10 mouse cellular contexts compared by ENCODE assay signal in genomic region chr4:136855081-136855480, GRCm38 (mm10). TPM values are rescaled to one million over a fixed set of nuclear protein-coding genes. Genes with fewer than 3 reads are reported as not detected.
DNase-seq lines count a peak whose midpoint lies in the region; ATAC-seq and TF ChIP-seq lines count a peak whose summit lies in the region.
"Had no signal": no experiment of that assay in that cellular context is flagged by ENCODE, and none has a peak within 500 bp of the region (broad histone marks: within the 10 kb centered on the region; RNA-seq: fewer than 3 reads in every experiment).

No protein-coding gene starts in this region.

- 26% methylated on average over 6 of the region's 6 CpGs for WGBS in forebrain, postnatal 0 days
- 30% methylated on average over 6 of the region's 6 CpGs for WGBS in forebrain, embryonic 14.5 days
- 41% methylated on average over 6 of the region's 6 CpGs for whole genome bisulfite sequencing in limb, embryonic 10.5 days

- H3K4me2 ChIP-seq in forebrain, postnatal 0 days (ENCODE audit: low read depth): no peak overlapping the region
- H3K4me2 ChIP-seq in forebrain, embryonic 14.5 days (ENCODE audit: low read length): no peak overlapping the region
- no peak overlapping the region for H3K4me2 ChIP-seq in CH12.LX (ENCODE audit: insufficient read depth, low read depth, poor library complexity, severe bottlenecking)
- H3K4me2 ChIP-seq: hindbrain, embryonic 15.5 days; limb, embryonic 12.5 days had no signal

- H3K27me3 ChIP-seq in forebrain, postnatal 0 days (ENCODE audit: insufficient read depth, low read length): no peaks in the 10 kb centered on the region
- H3K27me3 ChIP-seq in forebrain, embryonic 14.5 days (replicated peaks; ENCODE audit: control insufficient read depth, insufficient read depth, low read length): no peaks in the 10 kb centered on the region
- peaks cover 84% of the 10 kb centered on the region for H3K27me3 ChIP-seq in CH12.LX (replicated peaks)
- no peaks in the 10 kb centered on the region for H3K27me3 ChIP-seq in limb, embryonic 10.5 days (ENCODE audit: low read depth, poor library complexity, severe bottlenecking)
- H3K27me3 ChIP-seq: hindbrain, embryonic 15.5 days had no signal

- H3K4me1 ChIP-seq in forebrain, postnatal 0 days (ENCODE audit: insufficient read depth): no peaks in the 10 kb centered on the region
- no peaks in the 10 kb centered on the region for H3K4me1 ChIP-seq in forebrain, embryonic 14.5 days (ENCODE audit: control insufficient read depth, insufficient read depth, low read length)
- no peaks in the 10 kb centered on the region for H3K4me1 ChIP-seq in CH12.LX (ENCODE audit: control insufficient read depth in 1 of 2, insufficient read depth in 2 of 2)
- H3K4me1 ChIP-seq in bone marrow macrophage, adult 2 months (ENCODE audit: control insufficient read depth, insufficient read depth, low read length): no peaks in the 10 kb centered on the region
- peaks cover 14% of the 10 kb centered on the region for H3K4me1 ChIP-seq in limb, embryonic 10.5 days
- H3K4me1 ChIP-seq: limb, embryonic 12.5 days had no signal

- in situ Hi-C loops in CH12.LX (cut with MboI; ENCODE audit: low pct_ligation_motif_present, low pct_unique_long_range_greater_than_20kb, low sequenced_read_pairs): no loop called here

- H3K4me3 ChIP-seq in forebrain, postnatal 0 days (ENCODE audit: low read depth, low read length): no peak overlapping the region
- no peak overlapping the region for H3K4me3 ChIP-seq in forebrain, embryonic 14.5 days (ENCODE audit: low read depth, low read length)
- no peak overlapping the region for H3K4me3 ChIP-seq in CH12.LX (replicated peaks in 1 of 3; ENCODE audit: low read depth in 2 of 3, low read length in 2 of 3, poor library complexity in 1 of 3)
- H3K4me3 ChIP-seq in bone marrow macrophage, adult 2 months (ENCODE audit: insufficient read depth, low read length): no peak overlapping the region
- no peak overlapping the region for H3K4me3 ChIP-seq in limb, embryonic 10.5 days
- H3K4me3 ChIP-seq: hindbrain, embryonic 15.5 days; limb, embryonic 12.5 days had no signal

- no peak; the same call in 1 of the 2 replicates for TF ChIP-seq RAD21 in CH12.LX (IDR thresholded peaks at IDR 0.05; ENCODE audit: low read depth, low read length)

- peak; percentile 44 for TF ChIP-seq CTCF in forebrain, postnatal 0 days (IDR thresholded peaks at IDR 0.05; ENCODE audit: low read depth)
- peak in 1 of 2 experiments; percentile 44; a peak in 2 of 4 replicates for TF ChIP-seq CTCF in CH12.LX (conservative IDR thresholded peaks at IDR 0.05 in 1 of 2, IDR thresholded peaks at IDR 0.05 in 1 of 2; ENCODE audit: low read depth in 2 of 2, low read length in 2 of 2)
- 0 out of 2 replicates have a peak, but pooled peaks have one; percentile 11 for TF ChIP-seq CTCF in bone marrow macrophage, adult 2 months (IDR thresholded peaks at IDR 0.05; ENCODE audit: low read depth, low read length)

- no peak for ATAC-seq in forebrain, postnatal 0 days
- ATAC-seq in forebrain, embryonic 14.5 days: no peak

- no peak overlapping the region for H3K9ac ChIP-seq in forebrain, postnatal 0 days
- no peak overlapping the region for H3K9ac ChIP-seq in forebrain, embryonic 14.5 days (ENCODE audit: low read length)
- no peak overlapping the region for H3K9ac ChIP-seq in CH12.LX (ENCODE audit: insufficient read depth, low read depth)
- H3K9ac ChIP-seq: hindbrain, embryonic 15.5 days; limb, embryonic 12.5 days had no signal

- dilution Hi-C loops in CH12.LX (cut with MboI; ENCODE audit: extremely low pct_ligation_motif_present, extremely low pct_unique_long_range_greater_than_20kb, low sequenced_read_pairs): no loop called here

- no peak for TF ChIP-seq POLR2A in CH12.LX (IDR thresholded peaks at IDR 0.05; ENCODE audit: low read depth, low read length)
- no peak for TF ChIP-seq POLR2A in bone marrow macrophage, adult 2 months (IDR thresholded peaks at IDR 0.05; ENCODE audit: borderline replicate concordance, low read depth, low read length)

- TF ChIP-seq EP300 in CH12.LX (IDR thresholded peaks at IDR 0.05; ENCODE audit: low read length): no peak

- intact Hi-C loops in left cerebral cortex, postnatal 4 days (cut with DNase I): no loop called here

- no peaks in the 10 kb centered on the region for H3K79me2 ChIP-seq in CH12.LX (replicated peaks; ENCODE audit: control insufficient read depth, extremely low read depth, insufficient read depth, poor library complexity, severe bottlenecking)

- H3K36me3 ChIP-seq in forebrain, postnatal 0 days (ENCODE audit: insufficient read depth): no peaks in the 10 kb centered on the region
- H3K36me3 ChIP-seq in forebrain, embryonic 14.5 days (ENCODE audit: control insufficient read depth, insufficient read depth, low read length): no peaks in the 10 kb centered on the region
- H3K36me3 ChIP-seq in CH12.LX (replicated peaks in 1 of 2; ENCODE audit: control insufficient read depth in 1 of 2, insufficient read depth in 1 of 2, low read length in 1 of 2): no peaks in the 10 kb centered on the region
- no peaks in the 10 kb centered on the region for H3K36me3 ChIP-seq in limb, embryonic 10.5 days
- H3K36me3 ChIP-seq: hindbrain, embryonic 15.5 days; limb, embryonic 12.5 days had no signal

- no peak for DNase-seq in forebrain, postnatal 0 days
- DNase-seq in forebrain, embryonic 14.5 days (ENCODE audit: low spot score): no peak
- peak; percentile 38 for DNase-seq in left cerebral cortex, postnatal 4 days
- no peak for DNase-seq in left cerebral cortex, adult 8-10 months (ENCODE audit: low spot score in 2 of 2)
- no peak for DNase-seq in CH12.LX (ENCODE audit: extremely low read depth)
- DNase-seq in limb, embryonic 10.5 days (ENCODE audit: low spot score): no peak
- no peak for DNase-seq in yolk sac, embryonic 10.5 days (ENCODE audit: low spot score)

- H3K27ac ChIP-seq in forebrain, postnatal 0 days (ENCODE audit: low read depth, low read length): no peak overlapping the region
- H3K27ac ChIP-seq in forebrain, embryonic 14.5 days (ENCODE audit: low read depth, low read length): no peak overlapping the region
- H3K27ac ChIP-seq in CH12.LX (ENCODE audit: insufficient read depth, low read depth): no peak overlapping the region
- no peak overlapping the region for H3K27ac ChIP-seq in bone marrow macrophage, adult 2 months (ENCODE audit: insufficient read depth, low read depth, low read length)
- H3K27ac ChIP-seq in limb, embryonic 10.5 days: no peak overlapping the region
- H3K27ac ChIP-seq: hindbrain, embryonic 15.5 days; limb, embryonic 12.5 days had no signal

- no peaks in the 10 kb centered on the region for H3K9me3 ChIP-seq in forebrain, postnatal 0 days (ENCODE audit: low read length)
- no peaks in the 10 kb centered on the region for H3K9me3 ChIP-seq in forebrain, embryonic 14.5 days (replicated peaks; ENCODE audit: control insufficient read depth, low read length)
- peaks cover 10% of the 10 kb centered on the region for H3K9me3 ChIP-seq in CH12.LX (replicated peaks; ENCODE audit: low read length)
- H3K9me3 ChIP-seq in limb, embryonic 10.5 days (replicated peaks): no peaks in the 10 kb centered on the region
- H3K9me3 ChIP-seq: hindbrain, embryonic 15.5 days; limb, embryonic 12.5 days had no signal

RNA-seq across cellular contexts. Expression of gene Ephb2, which starts 19.3 kb away (rescaled TPM):
- total RNA-seq in forebrain, postnatal 0 days (2014; rRNA removed): 79.9 and 85.6 TPM in 2 replicates
- 9.2 and 10.8 TPM in 2 replicates for polyA plus RNA-seq in forebrain, postnatal 0 days (2015; fragmentation: Nextera tagmentation; extraction: Ambion mirVana)
- 9.3 and 9.6 TPM in 2 replicates for polyA plus RNA-seq in forebrain, embryonic 14.5 days (2014; fragmentation: Nextera tagmentation; extraction: Ambion mirVana)
- total RNA-seq in left cerebral cortex, postnatal 4 days (2021): 10 to 100 TPM; 73.6 to 75.3 TPM
- 10 to 100 TPM; 13.2 to 15.0 (median 14.0) TPM for total RNA-seq in left cerebral cortex, adult 8-10 months (2022)
- total RNA-seq in CH12.LX (2012; rRNA removed) (0.04 and 0.08 TPM in 2 replicates), CH12.LX (2014; rRNA removed) (not detected in 2 replicates)
- 0.14 TPM in 1 of 2 replicates, not detected in the other for polyA plus RNA-seq in CH12.LX (2012; ENCODE audit: insufficient read length, low read depth)
- polyA plus RNA-seq in bone marrow macrophage, adult 2 months (2012; ENCODE audit: insufficient read depth, insufficient read length, missing spikeins): not detected in 2 replicates
- 9.6 and 10.8 TPM in 2 replicates for polyA plus RNA-seq in limb, embryonic 10.5 days (2016; fragmentation: Nextera tagmentation; extraction: Ambion mirVana)

RNA-seq across cellular contexts. Expression of gene C1qb, which starts 30.9 kb away (rescaled TPM):
- 53.9 and 57.1 TPM in 2 replicates for total RNA-seq in forebrain, postnatal 0 days (2014; rRNA removed)
- polyA plus RNA-seq in forebrain, postnatal 0 days (2015; fragmentation: Nextera tagmentation; extraction: Ambion mirVana): 67.4 and 78.2 TPM in 2 replicates
- polyA plus RNA-seq in forebrain, embryonic 14.5 days (2014; fragmentation: Nextera tagmentation; extraction: Ambion mirVana): 45.2 and 45.8 TPM in 2 replicates
- 10 to 100 TPM; 15.3 to 17.2 TPM for total RNA-seq in left cerebral cortex, postnatal 4 days (2021)
- 100 to 1,000 TPM in 2 of 4 experiments, 10 to 100 TPM in 2; 51.2 to 165 (median 86.4) TPM for total RNA-seq in left cerebral cortex, adult 8-10 months (2022)
- not detected in 2 replicates for total RNA-seq in CH12.LX (2012; rRNA removed)
- total RNA-seq in CH12.LX (2014; rRNA removed): not detected in 2 replicates
- not detected in 2 replicates for polyA plus RNA-seq in CH12.LX (2012; ENCODE audit: insufficient read length, low read depth)
- 3,592 and 3,777 TPM in 2 replicates for polyA plus RNA-seq in bone marrow macrophage, adult 2 months (2012; ENCODE audit: insufficient read depth, insufficient read length, missing spikeins)
- 10.6 TPM in 2 replicates for polyA plus RNA-seq in limb, embryonic 10.5 days (2016; fragmentation: Nextera tagmentation; extraction: Ambion mirVana)

RNA-seq across cellular contexts. Expression of gene C1qc, which starts 37.8 kb away (rescaled TPM):
- total RNA-seq in forebrain, postnatal 0 days (2014; rRNA removed): 61.9 and 64.6 TPM in 2 replicates
- 46.1 and 49.3 TPM in 2 replicates for polyA plus RNA-seq in forebrain, postnatal 0 days (2015; fragmentation: Nextera tagmentation; extraction: Ambion mirVana)
- polyA plus RNA-seq in forebrain, embryonic 14.5 days (2014; fragmentation: Nextera tagmentation; extraction: Ambion mirVana): 22.3 and 25.6 TPM in 2 replicates
- 10 to 100 TPM; 11.3 to 14.8 TPM for total RNA-seq in left cerebral cortex, postnatal 4 days (2021)
- total RNA-seq in left cerebral cortex, adult 8-10 months (2022): 100 to 1,000 TPM in 1 of 4 experiments, 10 to 100 TPM in 3; 32.7 to 131 (median 67.3) TPM
- total RNA-seq in CH12.LX (2012; rRNA removed) (not detected in 2 replicates), CH12.LX (2014; rRNA removed) (not detected in 2 replicates)
- polyA plus RNA-seq in CH12.LX (2012; ENCODE audit: insufficient read length, low read depth): not detected in 2 replicates
- polyA plus RNA-seq in bone marrow macrophage, adult 2 months (2012; ENCODE audit: insufficient read depth, insufficient read length, missing spikeins): 2,483 and 2,716 TPM in 2 replicates
- 2.8 and 5.9 TPM in 2 replicates for polyA plus RNA-seq in limb, embryonic 10.5 days (2016; fragmentation: Nextera tagmentation; extraction: Ambion mirVana)

RNA-seq across cellular contexts. Expression of gene C1qa, which starts 43.5 kb away (rescaled TPM):
- total RNA-seq in forebrain, postnatal 0 days (2014; rRNA removed): 47.7 and 53.1 TPM in 2 replicates
- 42.2 and 43.5 TPM in 2 replicates for polyA plus RNA-seq in forebrain, postnatal 0 days (2015; fragmentation: Nextera tagmentation; extraction: Ambion mirVana)
- polyA plus RNA-seq in forebrain, embryonic 14.5 days (2014; fragmentation: Nextera tagmentation; extraction: Ambion mirVana): 24.3 and 28.1 TPM in 2 replicates
- 10 to 100 TPM; 12.5 to 14.2 TPM for total RNA-seq in left cerebral cortex, postnatal 4 days (2021)
- 100 to 1,000 TPM in 2 of 4 experiments, 10 to 100 TPM in 2; 39.2 to 176 (median 85.0) TPM for total RNA-seq in left cerebral cortex, adult 8-10 months (2022)
- total RNA-seq in CH12.LX (2012; rRNA removed) (not detected in 2 replicates), CH12.LX (2014; rRNA removed) (not detected in 2 replicates)
- polyA plus RNA-seq in CH12.LX (2012; ENCODE audit: insufficient read length, low read depth): not detected in 2 replicates
- 1,983 and 2,039 TPM in 2 replicates for polyA plus RNA-seq in bone marrow macrophage, adult 2 months (2012; ENCODE audit: insufficient read depth, insufficient read length, missing spikeins)
- polyA plus RNA-seq in limb, embryonic 10.5 days (2016; fragmentation: Nextera tagmentation; extraction: Ambion mirVana): 2.4 and 3.8 TPM in 2 replicates

Comparison
In these comparisons a context has a peak if more than half of its experiments do, and no peak if none do; other contexts are left out.
1. RNA of gene C1qb, which starts 30.9 kb away (polyA plus RNA-seq): 3,592 to 3,777 TPM in bone marrow macrophage, adult 2 months; 67.4 to 78.2 TPM in forebrain, postnatal 0 days, 45.2 to 45.8 TPM in forebrain, embryonic 14.5 days, 10.6 TPM in limb, embryonic 10.5 days and not detected in CH12.LX; every median in the first group is over 10 times any median in the second.
2. RNA of gene C1qc, which starts 37.8 kb away (polyA plus RNA-seq): 2,483 to 2,716 TPM in bone marrow macrophage, adult 2 months; 46.1 to 49.3 TPM in forebrain, postnatal 0 days, 22.3 to 25.6 TPM in forebrain, embryonic 14.5 days, 2.8 to 5.9 TPM in limb, embryonic 10.5 days and not detected in CH12.LX; every median in the first group is over 10 times any median in the second.